Mouse (Mus musculus) adrenal gland, postnatal 25 days (tissue): ENCODE data around the gene Ddx18. TPM values are rescaled to one million over a fixed set of nuclear protein-coding genes. Genes with fewer than 3 reads are reported as not detected.

Experiments
- DNase-seq: peaks from one replicate; pipeline ENCODE4 v3.0.0; 2021; ENCODE audit warnings: mixed read lengths
- long read RNA-seq: library from polyadenylated mRNA; stranded (forward); transcript quantifications from one replicate; pipeline ENCODE4 v2.0.0, GENCODE M21; 2021
- total RNA-seq: library from RNA; stranded (reverse); gene quantifications from 2 replicates; pipeline ENCODE4 v1.2.3, GENCODE M21; 2021

Ddx18 gene
- 40.5 and 53.4 TPM in 2 replicates for total RNA-seq
- long read RNA-seq, transcript Ddx18-201 (13 exons, 2,258 nt): major isoform, 41 of 56 reads
- long read RNA-seq, partial matches to known transcripts: 10 of 56 reads
- long read RNA-seq, other reads (novel, unspliced or antisense): 5 of 56 reads

GRCm38 (mm10) chr1:121567521-121568489 is at the start of gene Ddx18:
TSS of gene Ddx18 (minus strand) at chr1:121567989.
- DNase-seq: peak; percentile 99

- no peak for DNase-seq
Measured at GRCm38 (mm10) chr1:121608000-121608399, 40.2 kb upstream of the Ddx18 start.

- no peak for DNase-seq
Measured at GRCm38 (mm10) chr1:121605118-121605517, 37.3 kb upstream of the Ddx18 start.

GRCm38 (mm10) chr1:121601893-121602292 is 34.1 kb upstream of the Ddx18 start:
- DNase-seq: no peak

GRCm38 (mm10) chr1:121601084-121601483 is 33.3 kb upstream of the Ddx18 start:
- no peak for DNase-seq

- no peak for DNase-seq
Measured at GRCm38 (mm10) chr1:121598421-121598820, 30.6 kb upstream of the Ddx18 start.

- DNase-seq: no peak
Measured at GRCm38 (mm10) chr1:121596951-121597625, 29.3 kb upstream of the Ddx18 start.

- DNase-seq: no peak
Measured at GRCm38 (mm10) chr1:121584838-121585237, 17.0 kb upstream of the Ddx18 start.

- DNase-seq: no peak
Measured at GRCm38 (mm10) chr1:121581133-121581855, 13.5 kb upstream of the Ddx18 start.

- no peak for DNase-seq
Measured at GRCm38 (mm10) chr1:121577491-121577890, 9.7 kb upstream of the Ddx18 start.

GRCm38 (mm10) chr1:121570522-121570921 is 2.7 kb upstream of the Ddx18 start:
- DNase-seq: no peak

GRCm38 (mm10) chr1:121557861-121558260 is 9.9 kb downstream of the Ddx18 start:
- no peak for DNase-seq

GRCm38 (mm10) chr1:121551457-121551835 is 16.3 kb downstream of the Ddx18 start:
- DNase-seq: no peak

- DNase-seq: no peak
Measured at GRCm38 (mm10) chr1:121550801-121551456, 16.9 kb downstream of the Ddx18 start.

GRCm38 (mm10) chr1:121549456-121549855 is 18.3 kb downstream of the Ddx18 start:
- no peak for DNase-seq

GRCm38 (mm10) chr1:121548667-121549066 is 19.1 kb downstream of the Ddx18 start:
- DNase-seq: no peak

GRCm38 (mm10) chr1:121546844-121547243 is 20.9 kb downstream of the Ddx18 start:
- DNase-seq: no peak

- DNase-seq: no peak
Measured at GRCm38 (mm10) chr1:121540361-121540760, 27.4 kb downstream of the Ddx18 start.

- no peak for DNase-seq
Measured at GRCm38 (mm10) chr1:121531439-121531838, 36.4 kb downstream of the Ddx18 start.

GRCm38 (mm10) chr1:121529286-121529685 is 38.5 kb downstream of the Ddx18 start:
- DNase-seq: no peak

GRCm38 (mm10) chr1:121528399-121528720 is 39.4 kb downstream of the Ddx18 start, which contains the start of gene Htr5b:
TSS of gene Htr5b (minus strand) at chr1:121528465.
- DNase-seq: peak; percentile 7
